Mouse (Mus musculus) stomach, adult 2 months (tissue): Measurements from ENCODE around the gene Tyw5. TPM values are rescaled to one million over a fixed set of nuclear protein-coding genes. Genes with fewer than 3 reads are reported as not detected.

Experiments
- polyA plus RNA-seq: library from polyadenylated mRNA; depleted of rRNA; stranded (reverse); fragments of >200 nt; gene quantifications from 2 replicates; pipeline ENCODE4 v1.2.3, GENCODE M21; 2012; rRNA removed

Gene Tyw5
- polyA plus RNA-seq, result 0.39 and 0.53 TPM in 2 replicates

DNA sequence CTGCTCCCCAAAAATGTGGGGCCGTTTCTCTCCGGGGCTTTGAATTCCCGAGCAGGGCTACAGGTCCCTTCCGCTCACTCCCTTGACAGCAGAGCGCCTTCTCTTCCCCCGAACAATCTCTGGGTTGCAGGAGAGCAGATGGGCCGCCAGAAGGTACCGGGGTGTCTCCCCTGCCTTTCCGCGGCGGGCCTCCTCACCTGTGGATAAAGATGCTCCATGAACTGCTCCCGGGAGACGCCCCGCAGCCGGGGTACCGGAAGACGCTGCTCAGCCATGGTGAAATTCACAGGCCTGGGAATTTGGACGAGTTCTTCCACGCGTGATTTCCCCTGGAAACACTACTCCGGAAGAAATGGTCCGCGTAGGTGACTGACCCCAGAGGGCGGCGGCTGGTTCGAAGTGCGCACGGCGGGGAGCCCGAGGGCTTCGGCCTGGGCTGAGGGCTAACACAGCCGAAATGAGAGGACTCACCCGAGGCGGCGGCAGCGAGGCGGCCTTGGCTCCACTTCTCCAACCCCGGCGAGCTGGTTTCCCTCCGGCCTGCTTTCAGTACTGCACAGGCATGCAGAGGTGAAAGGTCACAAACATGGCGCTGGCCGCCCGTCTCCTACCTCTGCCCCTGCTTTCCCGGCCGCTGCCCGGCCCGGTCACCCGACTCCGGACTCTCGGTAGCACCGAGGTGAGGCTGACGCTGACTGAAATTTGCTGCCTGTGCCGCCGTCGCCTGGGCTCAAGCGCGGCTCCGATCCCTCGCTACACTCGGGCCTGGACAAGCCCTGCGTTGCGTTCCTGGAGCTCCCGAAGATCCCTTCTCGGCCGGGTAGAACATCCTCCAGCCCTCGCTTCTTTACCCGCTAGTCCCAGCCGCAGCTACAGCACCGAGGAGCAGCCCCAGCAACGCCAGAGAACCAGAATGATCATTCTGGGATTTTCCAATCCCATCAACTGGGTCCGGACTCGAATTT is at the start of gene Tyw5, which contains the start of gene Maip1:
Gene Tyw5 (minus strand): TSS at position 915 of the 965 bp plus-strand sequence.
Gene Maip1 (plus strand): TSS at position 142 of the 965 bp plus-strand sequence.

DNA sequence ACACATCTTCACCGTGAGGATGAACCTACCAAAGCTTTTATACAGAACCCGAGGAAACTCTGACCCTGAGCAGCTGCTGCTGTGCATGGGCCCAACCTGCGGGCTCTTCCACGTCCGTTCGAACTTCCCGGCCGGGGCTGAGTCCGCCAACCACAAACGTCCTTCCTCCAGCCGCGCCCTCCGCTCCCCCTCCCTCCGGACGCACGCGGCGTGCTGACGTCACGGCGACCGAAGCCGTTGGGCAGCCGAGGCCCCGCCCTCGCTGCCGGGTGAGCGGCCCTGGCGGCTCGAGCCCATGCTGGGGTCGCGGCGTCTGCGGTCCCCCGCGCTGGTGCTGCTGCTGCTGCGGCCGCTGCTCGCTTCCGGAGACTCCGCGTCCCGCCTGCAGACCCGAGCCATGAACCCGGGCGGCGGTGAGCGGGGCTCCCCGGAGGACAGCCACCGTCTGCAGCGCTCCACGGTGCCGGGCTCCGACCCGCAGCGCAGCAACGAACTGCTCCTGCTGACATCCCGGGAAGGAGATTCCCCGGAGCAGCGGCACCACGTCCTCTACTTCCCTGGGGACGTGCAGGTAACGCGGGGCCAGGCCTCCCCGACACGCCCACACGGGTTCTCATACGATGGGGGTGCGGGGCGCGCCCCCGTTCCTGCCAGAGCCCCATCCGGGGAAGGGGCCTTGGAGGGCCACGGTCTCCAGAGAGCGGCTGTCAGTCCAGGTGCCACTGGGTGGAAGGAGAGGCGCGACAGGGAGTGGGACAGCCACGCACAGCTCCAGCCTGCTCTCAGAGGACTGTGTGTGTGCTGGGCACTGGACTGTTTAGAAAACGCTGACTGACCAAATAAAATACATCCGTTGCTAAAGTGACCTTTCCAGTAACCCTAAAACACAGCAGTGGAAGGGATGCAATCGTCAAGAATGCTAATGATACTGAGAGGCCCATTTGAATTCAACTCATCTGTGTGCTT is 29.2 kb downstream of the Tyw5 start, which contains the start of gene 1700066M21Rik:
Gene 1700066M21Rik (plus strand): TSS at position 245 of the 966 bp plus-strand sequence.

Other genes with a start within 250 kb of the Tyw5 start
- 13.6 and 26.6 TPM in 2 replicates for gene 1700066M21Rik, start 29.5 kb downstream of the Tyw5 start, polyA plus RNA-seq
- gene Maip1, start 773 bp downstream of the Tyw5 start, polyA plus RNA-seq, result 3.6 and 3.7 TPM in 2 replicates